Mouse (Mus musculus) stomach, postnatal 0 days (tissue): ENCODE measurements around the gene Mb. TPM values are rescaled to one million over a fixed set of nuclear protein-coding genes. Genes with fewer than 3 reads are reported as not detected.

Experiments
- ATAC-seq: fragments of 200-750 bp; cut with Nextera tagmentation; 2 replicates; pipeline ENCODE4 v1.8.0; 2017; ENCODE audit not compliant: low FRiP score, low TSS enrichment
- DNase-seq: peaks from one replicate; pipeline ENCODE4 v3.0.0-alpha.2; 2016; ENCODE audit warnings: low spot score
- H3K27ac ChIP-seq: fragments of 300-500 bp; sonication (generic); replicated peaks from 2 replicates; pipeline ENCODE4 v1.5.1; 2014; ENCODE audit warnings: mild to moderate bottlenecking, control low read depth
- H3K27me3 ChIP-seq: fragments of 300-500 bp; sonication (generic); 2 replicates; pipeline ENCODE4 v1.6.1; 2014; ENCODE audit warnings: low read length; ENCODE audit not compliant: control insufficient read depth, insufficient read depth
- H3K36me3 ChIP-seq: fragments of 300-500 bp; sonication (generic); 2 replicates; pipeline ENCODE4 v1.6.1; 2014; ENCODE audit warnings: low read length, mixed read lengths; ENCODE audit not compliant: control insufficient read depth, insufficient read depth
- H3K4me1 ChIP-seq: fragments of 300-500 bp; sonication (generic); replicated peaks from 2 replicates; pipeline ENCODE4 v1.6.1; 2014; ENCODE audit warnings: antibody characterized with exemption; ENCODE audit not compliant: control insufficient read depth, insufficient read depth
- H3K4me2 ChIP-seq: fragments of 300-500 bp; sonication (generic); replicated peaks from 2 replicates; pipeline ENCODE4 v1.6.1; 2014; ENCODE audit warnings: low read depth, mild to moderate bottlenecking, control low read depth, moderate library complexity
- H3K4me3 ChIP-seq: fragments of 300-500 bp; sonication (generic); 2 replicates; pipeline ENCODE4 v1.5.1; 2014; ENCODE audit warnings: low read depth, low read length, control low read depth
- H3K9ac ChIP-seq: fragments of 300-500 bp; sonication (generic); 2 replicates; pipeline ENCODE4 v1.6.1; 2014; ENCODE audit warnings: mild to moderate bottlenecking, low read length, control low read depth, mixed read lengths
- H3K9me3 ChIP-seq: fragments of 300-500 bp; sonication (generic); 2 replicates; pipeline ENCODE4 v1.6.1; 2016; ENCODE audit warnings: low read length; ENCODE audit not compliant: control insufficient read depth
- CTCF ChIP-seq: IDR thresholded peaks from 2 replicates; pipeline ENCODE4 v1.5.1; 2016; ENCODE audit warnings: antibody characterized with exemption, low read depth, mild to moderate bottlenecking, moderate library complexity
- EP300 ChIP-seq: optimal IDR thresholded peaks from 2 replicates; pipeline ENCODE3; 2016; ENCODE audit warnings: antibody characterized with exemption
- WGBS: fragments of 180-500 bp; shearing (Covaris S2); extraction: QIAGEN DNeasy Blood & Tissue Kit; methylation state at CpG from one replicate; pipeline ENCODE4 v1.1.7; 2014; 5-methylcytosine and 5-hydroxymethylcytosine counted together
- polyA plus RNA-seq: library from polyadenylated mRNA; unstranded; fragments of >200 nt; fragmentation: Nextera tagmentation; extraction: Ambion mirVana; gene quantifications from 2 replicates; pipeline ENCODE4 v1.2.1, GENCODE M21; 2015

The Mb gene
- polyA plus RNA-seq, 1 experiment from 2014 or later = 1.1 TPM

DNA sequence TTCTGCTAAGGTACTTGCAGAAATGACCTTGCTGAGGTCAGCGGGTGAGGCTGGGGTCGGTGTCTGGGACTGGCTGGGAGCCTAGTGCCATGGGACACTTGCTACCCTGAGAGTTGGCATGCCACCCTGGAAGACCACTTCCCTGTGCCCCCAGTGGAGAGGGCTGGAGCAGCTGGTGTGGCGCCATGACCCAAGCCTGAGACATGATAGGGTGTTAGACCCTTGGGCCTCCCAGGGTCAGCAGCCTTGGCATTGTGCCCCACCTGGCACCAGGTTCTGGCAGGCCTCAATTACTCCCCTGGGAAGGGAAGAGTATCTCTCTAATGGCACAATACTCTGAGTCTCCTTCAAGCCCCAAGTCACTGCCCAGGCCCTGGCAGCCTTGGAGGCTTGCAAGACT is 29.4 kb downstream of the Mb start:
- no peak overlapping the region for H3K27ac ChIP-seq
- no peaks in the 10 kb centered on the region for H3K4me1 ChIP-seq
- WGBS = 94% methylated on average over 3 of the region's 3 CpGs
- no peak overlapping the region for H3K9ac ChIP-seq
- H3K4me3 ChIP-seq = no peak overlapping the region
- no peak for DNase-seq
- H3K4me2 ChIP-seq = no peak overlapping the region
- ATAC-seq = no peak
- H3K36me3 ChIP-seq = no peaks in the 10 kb centered on the region
- H3K9me3 ChIP-seq = no peaks in the 10 kb centered on the region
- TF ChIP-seq CTCF (no peak), EP300 (no peak)
- no peaks in the 10 kb centered on the region for H3K27me3 ChIP-seq

GRCm38 (mm10) chr15:77020136-77020535 is 30.3 kb downstream of the Mb start:
- no peak overlapping the region for H3K9ac ChIP-seq
- DNase-seq (no peak), ATAC-seq (no peak)
- H3K27ac ChIP-seq = no peak overlapping the region
- no peaks in the 10 kb centered on the region for H3K36me3 ChIP-seq
- 74% methylated on average over 4 of the region's 4 CpGs for WGBS
- no peak for TF ChIP-seq CTCF
- TF ChIP-seq EP300 = no peak
- no peaks in the 10 kb centered on the region for H3K27me3 ChIP-seq
- H3K4me3 ChIP-seq = no peak overlapping the region
- H3K4me2 ChIP-seq = no peak overlapping the region
- H3K4me1 ChIP-seq = no peaks in the 10 kb centered on the region
- H3K9me3 ChIP-seq = no peaks in the 10 kb centered on the region

DNA sequence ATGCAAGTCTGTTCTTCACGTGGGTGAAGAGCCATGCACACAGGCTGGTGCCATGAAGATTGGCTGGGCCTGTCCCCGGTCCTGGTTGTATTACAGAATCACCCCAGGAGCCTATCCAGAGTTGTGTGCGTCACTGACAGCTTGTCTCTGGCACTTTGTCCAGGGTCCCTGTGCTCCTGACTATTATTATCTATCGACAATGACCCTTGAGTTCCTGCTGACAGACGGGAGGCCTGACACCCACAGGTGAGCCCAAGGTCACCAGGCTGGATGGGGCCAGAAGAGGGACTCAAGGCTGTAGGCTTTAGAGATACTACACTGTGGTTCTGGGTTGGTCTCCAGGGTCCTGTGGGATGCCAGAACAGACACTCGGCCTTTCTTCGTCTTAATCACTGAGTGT is 30.9 kb downstream of the Mb start:
- WGBS = 74% methylated on average over 7 of the region's 7 CpGs

GRCm38 (mm10) chr15:77018740-77019340 is 31.6 kb downstream of the Mb start:
- DNase-seq (peak; percentile 50), ATAC-seq (peak; percentile 46)
- WGBS = 62% methylated on average over 6 of the region's 6 CpGs

More for the DNA sequence above, 30.9 kb downstream of the Mb start:
- H3K9me3 ChIP-seq = no peaks in the 10 kb centered on the region
- no peaks in the 10 kb centered on the region for H3K36me3 ChIP-seq
- ATAC-seq (no peak), DNase-seq (no peak)
- H3K27me3 ChIP-seq = no peaks in the 10 kb centered on the region
- no peaks in the 10 kb centered on the region for H3K4me1 ChIP-seq
- no peak overlapping the region for H3K27ac ChIP-seq
- no peak overlapping the region for H3K9ac ChIP-seq
- no peak overlapping the region for H3K4me3 ChIP-seq
- TF ChIP-seq EP300 = no peak
- TF ChIP-seq CTCF = no peak
- H3K4me2 ChIP-seq = no peak overlapping the region

GRCm38 (mm10) chr15:77017897-77018296 is 32.6 kb downstream of the Mb start:
- ATAC-seq = no peak
- no peak overlapping the region for H3K9ac ChIP-seq
- no peak overlapping the region for H3K4me3 ChIP-seq
- H3K27ac ChIP-seq = no peak overlapping the region
- H3K27me3 ChIP-seq = no peaks in the 10 kb centered on the region
- TF ChIP-seq CTCF (no peak), EP300 (no peak)
- no peaks in the 10 kb centered on the region for H3K36me3 ChIP-seq
- no peaks in the 10 kb centered on the region for H3K9me3 ChIP-seq
- H3K4me1 ChIP-seq = 0 out of 2 replicates have a peak, but pooled peaks cover 3% of the 10 kb centered on the region
- no peak overlapping the region for H3K4me2 ChIP-seq
- no peak for DNase-seq

More at GRCm38 (mm10) chr15:77018740-77019340, 31.6 kb downstream of the Mb start:
- Histone ChIP-seq H3K9me3 (no peaks in the 10 kb centered on the region), H3K4me3 (no peak overlapping the region), H3K4me1 (no peaks in the 10 kb centered on the region), H3K9ac (no peak overlapping the region), H3K36me3 (no peaks in the 10 kb centered on the region), H3K27ac (no peak overlapping the region), H3K4me2 (no peak overlapping the region), H3K27me3 (no peaks in the 10 kb centered on the region)
- peak; percentile 82 for TF ChIP-seq CTCF
- no peak for TF ChIP-seq EP300

DNA sequence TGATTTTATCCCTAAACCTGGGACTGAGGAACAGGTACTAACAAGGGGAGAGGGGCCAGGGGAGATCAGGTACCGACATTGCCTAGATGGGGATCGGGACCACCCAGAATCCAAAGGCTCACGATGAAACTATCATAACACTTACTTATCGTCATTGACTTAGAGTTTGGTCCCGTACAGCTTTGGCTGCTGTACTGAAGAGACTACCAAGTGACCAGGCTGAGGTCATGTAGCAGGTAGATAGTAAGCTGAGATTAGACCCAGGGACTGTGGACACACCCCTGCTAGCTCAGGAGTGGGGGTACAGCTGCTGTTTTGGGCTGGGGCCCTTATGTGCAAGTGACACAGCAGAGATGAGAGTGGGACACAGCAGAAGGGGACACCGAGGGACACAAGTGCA is 34.0 kb downstream of the Mb start:
- Histone ChIP-seq H3K4me2 (no peak overlapping the region), H3K4me3 (no peak overlapping the region), H3K27ac (no peak overlapping the region), H3K9ac (no peak overlapping the region), H3K4me1 (0 out of 2 replicates have a peak, but pooled peaks cover 3% of the 10 kb centered on the region), H3K36me3 (no peaks in the 10 kb centered on the region), H3K27me3 (no peaks in the 10 kb centered on the region), H3K9me3 (no peaks in the 10 kb centered on the region)
- DNase-seq (no peak), ATAC-seq (no peak)
- 89% methylated on average over 6 of the region's 6 CpGs for WGBS
- TF ChIP-seq CTCF = no peak
- no peak for TF ChIP-seq EP300
